Mouse (Mus musculus): ENCODE data around the gene Krtap16-1. TPM values are rescaled to one million over a fixed set of nuclear protein-coding genes. Genes with fewer than 3 reads are reported as not detected.

Gene Krtap16-1
- polyA plus RNA-seq (2016; fragmentation: Nextera tagmentation; extraction: Ambion mirVana), result not detected in 2 replicates

DNA sequence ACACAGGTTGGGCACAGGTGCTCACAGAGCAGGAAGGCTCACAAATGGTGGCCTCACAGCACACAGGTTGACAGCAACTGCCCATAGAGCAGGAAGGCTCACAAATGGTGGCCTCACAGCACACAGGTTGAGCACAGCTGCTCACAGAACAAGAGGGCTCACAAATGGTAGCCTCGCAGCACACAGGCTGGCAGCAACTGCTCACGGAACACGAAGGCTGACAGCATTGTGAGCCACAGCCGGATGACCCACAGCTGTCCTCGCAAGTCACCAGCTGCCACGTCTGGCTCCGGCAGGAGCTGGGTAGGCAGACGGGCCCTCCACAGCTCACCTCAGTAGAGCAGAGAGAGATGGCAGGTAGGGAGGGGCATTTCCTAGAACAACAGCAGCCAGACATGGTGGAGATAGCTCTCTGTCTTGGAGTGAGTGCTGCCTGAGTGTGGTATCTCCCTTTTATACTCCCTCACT lies at the start of gene Krtap16-1:
Gene Krtap16-1 (minus strand): TSS at position 418 of the 468 bp plus-strand sequence.
- no peak within 1 kb of the TSS for H3K9ac ChIP-seq
- H3K27me3 ChIP-seq, result no peaks in the 10 kb centered on the region
- 80% methylated on average over 8 of the region's 8 CpGs for WGBS
- ATAC-seq (ENCODE audit: low FRiP score), result no peak
- H3K4me3 ChIP-seq, result no peak within 1 kb of the TSS
- H3K4me1 ChIP-seq, result no peaks in the 10 kb centered on the region
- H3K4me2 ChIP-seq (replicated peaks), result no peak within 1 kb of the TSS
- no peaks in the 10 kb centered on the region for H3K9me3 ChIP-seq (replicated peaks)
- H3K36me3 ChIP-seq, result no peaks in the 10 kb centered on the region
- H3K27ac ChIP-seq, result no peak within 1 kb of the TSS

DNA sequence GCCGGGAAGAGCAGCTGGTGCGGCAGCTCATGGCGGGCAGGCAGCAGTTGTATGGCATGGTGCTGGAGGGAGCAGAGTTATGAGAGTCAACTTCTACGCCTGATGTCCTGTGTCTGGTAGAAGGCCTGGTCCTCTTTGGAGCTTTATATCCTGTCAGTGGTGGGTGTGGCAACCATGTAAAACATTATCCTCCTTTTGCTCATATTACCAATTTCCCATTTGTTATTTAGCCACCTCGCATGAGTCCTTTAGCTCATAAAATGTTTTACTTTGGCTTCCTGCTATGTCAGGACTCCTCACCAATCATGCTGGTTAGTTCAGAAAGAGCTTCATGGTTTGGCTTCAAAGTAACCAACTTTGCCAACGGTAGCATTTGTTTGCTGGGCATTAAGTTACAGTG lies 43.4 kb upstream of the Krtap16-1 start, which contains the start of gene Krt33b:
Gene Krt33b (minus strand): TSS at position 101 of the 400 bp plus-strand sequence.
- no peaks in the 10 kb centered on the region for H3K36me3 ChIP-seq
- H3K27ac ChIP-seq, result no peak within 1 kb of the TSS
- H3K9ac ChIP-seq, result no peak within 1 kb of the TSS
- H3K4me3 ChIP-seq, result no peak within 1 kb of the TSS
- no peak for ATAC-seq (ENCODE audit: low FRiP score)
- no peaks in the 10 kb centered on the region for H3K27me3 ChIP-seq
- no peak within 1 kb of the TSS for H3K4me2 ChIP-seq (replicated peaks)
- H3K9me3 ChIP-seq (replicated peaks), result no peaks in the 10 kb centered on the region
- WGBS, result 91% methylated on average over 6 of the region's 6 CpGs
- H3K4me1 ChIP-seq, result no peaks in the 10 kb centered on the region; the same call in 1 of the 2 replicates

DNA sequence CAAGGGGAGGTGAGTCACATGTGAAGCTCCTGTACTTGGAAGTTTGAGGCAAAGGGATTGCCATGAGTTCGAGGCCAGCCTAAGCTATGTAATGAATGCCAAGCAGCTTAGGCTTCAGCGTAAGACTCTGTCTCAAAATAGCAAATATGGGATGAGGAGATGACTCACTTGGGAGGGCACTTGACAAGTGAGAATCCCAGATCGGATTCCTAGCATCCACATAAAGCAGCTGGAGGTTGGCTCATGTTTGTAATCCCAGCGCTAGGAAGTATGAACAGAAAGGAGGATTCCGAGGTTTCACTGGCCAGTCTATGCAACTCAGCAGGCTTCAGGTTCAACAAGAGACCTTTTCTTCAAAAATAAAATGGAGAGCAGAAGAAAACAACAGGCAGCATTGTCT lies 35.0 kb upstream of the Krtap16-1 start:
- WGBS, result 83% methylated on average over 5 of the region's 5 CpGs
- Histone ChIP-seq H3K4me1 (no peaks in the 10 kb centered on the region; the same call in 1 of the 2 replicates), H3K4me3 (no peak overlapping the region), H3K27me3 (no peaks in the 10 kb centered on the region), H3K4me2 (replicated peaks) (no peak overlapping the region), H3K9me3 (replicated peaks) (no peaks in the 10 kb centered on the region), H3K36me3 (no peaks in the 10 kb centered on the region), H3K9ac (no peak overlapping the region), H3K27ac (no peak overlapping the region)
- no peak for ATAC-seq (ENCODE audit: low FRiP score)

DNA sequence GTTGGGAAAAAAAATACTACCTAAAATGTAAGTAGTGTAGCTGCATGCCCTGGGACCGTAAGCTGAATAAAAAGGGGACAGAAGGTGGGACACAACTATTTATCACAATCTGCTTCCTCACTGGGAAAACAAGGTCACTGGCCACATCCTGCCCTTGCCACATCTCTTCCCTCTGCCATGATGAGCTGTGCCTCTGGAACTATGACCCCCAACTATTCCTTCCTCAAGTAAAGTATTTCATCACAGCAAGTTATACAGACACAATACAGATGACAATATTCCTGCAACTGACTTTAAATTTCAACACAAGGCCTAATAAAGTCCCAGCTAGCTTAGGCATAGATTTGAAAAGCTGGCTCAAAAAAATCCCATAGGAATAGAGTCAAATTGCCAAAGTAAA lies 33.1 kb upstream of the Krtap16-1 start:
- no peaks in the 10 kb centered on the region for H3K4me1 ChIP-seq
- no peaks in the 10 kb centered on the region for H3K27me3 ChIP-seq
- H3K36me3 ChIP-seq, result no peaks in the 10 kb centered on the region
- 83% methylated on average over 1 of the region's 1 CpGs for WGBS
- H3K27ac ChIP-seq, result no peak overlapping the region
- H3K4me2 ChIP-seq (replicated peaks), result no peak overlapping the region
- no peak overlapping the region for H3K9ac ChIP-seq
- H3K4me3 ChIP-seq, result no peak overlapping the region
- no peaks in the 10 kb centered on the region for H3K9me3 ChIP-seq (replicated peaks)
- ATAC-seq (ENCODE audit: low FRiP score), result no peak

GRCm38 (mm10) chr11:100016112-100016511 lies 29.7 kb upstream of the Krtap16-1 start, which contains the start of gene Krt33a:
Gene Krt33a, minus strand, starts transcription at chr11:100016212.
- ATAC-seq (ENCODE audit: low FRiP score), result no peak

DNA sequence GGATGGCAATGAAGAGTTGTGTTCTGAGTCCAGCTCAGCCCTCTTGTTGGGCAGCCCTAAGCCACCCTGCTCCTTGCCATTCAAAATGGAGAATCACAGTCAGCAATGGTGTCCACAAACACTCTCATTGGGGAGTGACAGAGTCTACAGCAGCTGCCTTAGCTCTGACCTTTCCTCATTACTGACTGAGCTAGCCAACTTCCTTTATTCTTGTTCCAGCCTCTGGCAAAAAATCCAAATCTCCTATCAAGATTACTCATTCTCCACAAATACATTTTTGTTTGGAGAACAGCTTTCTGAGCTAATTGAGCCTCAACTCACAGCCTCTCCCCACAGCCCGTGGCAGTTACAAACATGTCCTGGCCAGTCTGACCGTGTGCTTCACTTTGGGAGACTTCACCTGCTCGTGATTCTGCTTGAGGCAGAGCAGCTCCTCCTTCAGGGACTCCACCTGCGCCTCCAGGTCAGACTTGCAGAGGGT lies 27.3 kb upstream of the Krtap16-1 start:
- H3K9ac ChIP-seq, result no peak overlapping the region
- H3K4me3 ChIP-seq, result no peak overlapping the region
- H3K27me3 ChIP-seq, result no peaks in the 10 kb centered on the region
- H3K9me3 ChIP-seq (replicated peaks), result no peaks in the 10 kb centered on the region
- no peaks in the 10 kb centered on the region for H3K36me3 ChIP-seq
- H3K4me2 ChIP-seq (replicated peaks), result no peak overlapping the region
- no peak overlapping the region for H3K27ac ChIP-seq
- 85% methylated on average over 4 of the region's 4 CpGs for WGBS
- H3K4me1 ChIP-seq, result no peaks in the 10 kb centered on the region
- no peak for ATAC-seq (ENCODE audit: low FRiP score)

More at GRCm38 (mm10) chr11:100016112-100016511, 29.7 kb upstream of the Krtap16-1 start, which contains the start of gene Krt33a:
- Histone ChIP-seq H3K36me3 (no peaks in the 10 kb centered on the region), H3K27me3 (no peaks in the 10 kb centered on the region), H3K27ac (no peak within 1 kb of the TSS), H3K9ac (no peak within 1 kb of the TSS), H3K4me1 (no peaks in the 10 kb centered on the region), H3K9me3 (replicated peaks) (no peaks in the 10 kb centered on the region), H3K4me2 (replicated peaks) (no peak within 1 kb of the TSS), H3K4me3 (no peak within 1 kb of the TSS)
- WGBS, result 76% methylated on average over 4 of the region's 4 CpGs

DNA sequence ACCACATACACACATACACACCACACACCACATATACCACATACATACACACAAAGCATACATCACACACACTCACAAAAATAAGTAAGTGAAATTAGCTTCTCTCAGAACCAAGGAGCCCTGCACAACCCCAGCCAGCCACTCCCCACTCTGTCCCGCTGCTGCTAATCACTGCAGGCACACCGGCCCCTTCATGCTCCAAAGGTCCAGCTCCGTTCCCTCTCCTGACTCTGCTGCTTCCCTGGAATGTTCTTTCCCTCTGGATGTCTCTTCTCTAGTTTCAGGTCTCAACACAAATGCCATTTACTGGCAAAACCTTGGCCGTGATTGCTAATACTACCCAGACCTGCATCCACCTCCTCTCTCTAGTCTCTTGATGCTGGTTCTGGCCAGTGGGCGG lies 24.3 kb upstream of the Krtap16-1 start:
- H3K4me3 ChIP-seq, result no peak overlapping the region
- no peaks in the 10 kb centered on the region for H3K9me3 ChIP-seq (replicated peaks)
- no peaks in the 10 kb centered on the region for H3K4me1 ChIP-seq
- no peaks in the 10 kb centered on the region for H3K27me3 ChIP-seq
- 81% methylated on average over 5 of the region's 5 CpGs for WGBS
- no peak overlapping the region for H3K4me2 ChIP-seq (replicated peaks)
- no peak overlapping the region for H3K27ac ChIP-seq
- no peak for ATAC-seq (ENCODE audit: low FRiP score)
- H3K9ac ChIP-seq, result no peak overlapping the region
- H3K36me3 ChIP-seq, result no peaks in the 10 kb centered on the region

- Histone ChIP-seq H3K9ac (no peak overlapping the region), H3K4me1 (no peaks in the 10 kb centered on the region), H3K27me3 (no peaks in the 10 kb centered on the region), H3K9me3 (replicated peaks) (no peaks in the 10 kb centered on the region), H3K4me2 (replicated peaks) (no peak overlapping the region), H3K4me3 (no peak overlapping the region), H3K36me3 (no peaks in the 10 kb centered on the region), H3K27ac (no peak overlapping the region)
- ATAC-seq (ENCODE audit: low FRiP score), result no peak
- WGBS, result 89% methylated on average over 5 of the region's 5 CpGs
Measured at GRCm38 (mm10) chr11:100008336-100008735, 21.9 kb upstream of the Krtap16-1 start.

- Histone ChIP-seq H3K4me1 (no peaks in the 10 kb centered on the region), H3K4me3 (no peak overlapping the region), H3K9me3 (replicated peaks) (no peaks in the 10 kb centered on the region), H3K9ac (no peak overlapping the region), H3K27me3 (no peaks in the 10 kb centered on the region), H3K27ac (no peak overlapping the region), H3K36me3 (no peaks in the 10 kb centered on the region), H3K4me2 (replicated peaks) (no peak overlapping the region)
- ATAC-seq (ENCODE audit: low FRiP score), result no peak
- 57% methylated on average over 3 of the region's 3 CpGs for WGBS
Measured at GRCm38 (mm10) chr11:100006624-100007023, 20.2 kb upstream of the Krtap16-1 start.

- no peaks in the 10 kb centered on the region for H3K4me1 ChIP-seq
- no peaks in the 10 kb centered on the region for H3K9me3 ChIP-seq (replicated peaks)
- WGBS, result 84% methylated on average over 8 of the region's 8 CpGs
Measured at GRCm38 (mm10) chr11:100005905-100006304, 19.5 kb upstream of the Krtap16-1 start.

DNA sequence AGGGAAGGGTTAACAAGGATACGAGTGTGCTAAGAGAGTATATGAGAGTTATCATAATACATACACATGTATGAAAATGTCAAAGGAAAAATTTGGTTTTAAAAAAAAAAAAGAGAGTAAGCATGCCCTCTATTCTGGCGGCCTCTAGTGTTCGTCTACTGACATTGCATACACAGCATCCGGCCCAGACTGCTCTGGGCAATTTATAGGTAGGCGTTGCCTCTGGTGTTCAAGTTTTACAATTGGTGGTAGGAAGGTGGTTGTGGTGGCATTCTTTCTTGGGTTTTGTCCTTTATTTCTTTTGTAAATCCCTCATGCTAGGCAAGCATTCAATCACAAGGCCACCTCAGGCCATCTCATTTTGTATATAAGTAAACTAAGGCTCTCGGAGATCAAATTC lies 18.4 kb upstream of the Krtap16-1 start:
- WGBS, result 36% methylated on average over 6 of the region's 6 CpGs
- no peaks in the 10 kb centered on the region for H3K27me3 ChIP-seq
- H3K4me1 ChIP-seq, result no peaks in the 10 kb centered on the region
- H3K27ac ChIP-seq, result no peak overlapping the region
- no peak overlapping the region for H3K4me3 ChIP-seq
- no peaks in the 10 kb centered on the region for H3K9me3 ChIP-seq (replicated peaks)
- H3K9ac ChIP-seq, result no peak overlapping the region
- no peak for ATAC-seq (ENCODE audit: low FRiP score)
- no peak overlapping the region for H3K4me2 ChIP-seq (replicated peaks)
- H3K36me3 ChIP-seq, result no peaks in the 10 kb centered on the region

More at GRCm38 (mm10) chr11:100005905-100006304, 19.5 kb upstream of the Krtap16-1 start:
- H3K4me3 ChIP-seq, result no peak overlapping the region
- H3K27ac ChIP-seq, result no peak overlapping the region
- no peak for ATAC-seq (ENCODE audit: low FRiP score)
- no peaks in the 10 kb centered on the region for H3K27me3 ChIP-seq
- H3K36me3 ChIP-seq, result no peaks in the 10 kb centered on the region
- no peak overlapping the region for H3K4me2 ChIP-seq (replicated peaks)
- H3K9ac ChIP-seq, result no peak overlapping the region

DNA sequence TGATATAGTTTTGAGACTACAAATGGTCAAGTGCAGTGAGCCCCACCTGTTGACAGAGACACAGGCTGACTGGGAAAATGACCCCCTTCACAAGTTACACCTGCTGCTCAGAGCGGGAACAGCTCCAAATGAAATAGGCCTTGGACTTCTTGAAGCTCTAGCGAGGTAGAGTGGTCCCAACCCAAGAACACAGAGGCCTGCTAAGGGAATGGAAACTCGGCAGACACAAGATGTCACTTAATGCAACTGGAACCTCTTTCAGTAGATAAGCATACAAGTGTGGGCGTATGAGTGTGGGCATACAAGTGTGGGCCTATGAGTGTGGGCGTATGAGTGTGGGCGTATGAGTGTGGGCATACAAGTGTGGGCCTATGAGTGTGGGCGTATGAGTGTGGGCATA lies 12.7 kb upstream of the Krtap16-1 start:
- Histone ChIP-seq H3K4me1 (no peaks in the 10 kb centered on the region), H3K27ac (no peak overlapping the region), H3K4me2 (replicated peaks) (no peak overlapping the region), H3K36me3 (no peaks in the 10 kb centered on the region), H3K9me3 (replicated peaks) (no peaks in the 10 kb centered on the region), H3K9ac (no peak overlapping the region), H3K4me3 (no peak overlapping the region), H3K27me3 (0 out of 2 replicates have a peak, but pooled peaks cover 5% of the 10 kb centered on the region)
- no peak for ATAC-seq (ENCODE audit: low FRiP score)
- WGBS, result 91% methylated on average over 7 of the region's 7 CpGs

DNA sequence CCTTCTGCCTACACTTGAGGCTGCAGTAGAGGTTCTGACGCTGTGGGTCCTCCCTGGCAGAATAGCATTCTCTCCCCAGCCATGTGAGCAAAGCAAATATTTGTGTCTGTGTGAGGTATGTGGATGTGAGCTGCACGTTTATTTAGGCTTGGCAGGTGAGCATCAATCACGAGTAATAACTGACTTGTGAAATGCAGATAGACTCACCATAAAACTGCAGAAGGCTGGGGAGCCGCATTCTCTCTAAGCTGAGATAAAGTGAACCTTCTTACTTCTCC lies 7.9 kb upstream of the Krtap16-1 start:
- no peak overlapping the region for H3K9ac ChIP-seq
- peaks cover 21% of the 10 kb centered on the region for H3K27me3 ChIP-seq
- WGBS, result 77% methylated on average over 4 of the region's 4 CpGs
- H3K36me3 ChIP-seq, result no peaks in the 10 kb centered on the region
- H3K27ac ChIP-seq, result no peak overlapping the region
- no peak overlapping the region for H3K4me3 ChIP-seq
- H3K4me2 ChIP-seq (replicated peaks), result no peak overlapping the region
- no peak for ATAC-seq (ENCODE audit: low FRiP score)
- peaks cover 2% of the 10 kb centered on the region; the same call in 1 of the 2 replicates for H3K4me1 ChIP-seq
- no peaks in the 10 kb centered on the region for H3K9me3 ChIP-seq (replicated peaks)
